ENCODE assay signal across 10 mouse cellular contexts in the genomic region with DNA sequence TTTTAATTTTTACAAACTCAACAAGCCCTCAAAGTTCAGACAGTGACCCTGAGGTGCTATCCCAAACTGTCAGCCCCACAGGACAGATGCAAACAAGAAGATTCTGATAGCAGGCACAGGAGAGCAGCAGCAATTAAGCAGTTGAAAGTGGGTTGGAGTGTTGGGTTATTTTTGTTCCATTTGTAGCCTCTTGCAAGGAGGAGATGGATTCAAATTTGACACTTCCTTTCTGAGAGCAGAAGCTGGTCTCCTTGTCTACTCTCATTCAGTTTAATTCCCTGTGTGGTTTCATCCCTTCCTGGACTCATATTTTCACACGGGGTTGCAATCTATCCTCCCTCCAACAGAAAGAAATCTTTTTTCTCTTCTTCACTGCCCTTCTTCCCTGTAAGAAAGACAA. TPM values are rescaled to one million over a fixed set of nuclear protein-coding genes. Genes with fewer than 3 reads are reported as not detected.
DNase-seq lines count a peak whose midpoint lies in the region; ATAC-seq and TF ChIP-seq lines count a peak whose summit lies in the region.
"Had no signal": no experiment of that assay in that cellular context is flagged by ENCODE, and none has a peak within 500 bp of the region (broad histone marks: within the 10 kb centered on the region; RNA-seq: fewer than 3 reads in every experiment).

No protein-coding gene starts in this region.

- TF ChIP-seq POLR2A in limb, embryonic 14.5 days (IDR thresholded peaks at IDR 0.05; ENCODE audit: borderline replicate concordance, extremely low read depth, insufficient read depth, insufficient read length), result no peak

- no peaks in the 10 kb centered on the region for H3K36me3 ChIP-seq in forebrain, embryonic 14.5 days (ENCODE audit: control insufficient read depth, insufficient read depth, low read length)
- no peaks in the 10 kb centered on the region for H3K36me3 ChIP-seq in limb, embryonic 14.5 days (ENCODE audit: control insufficient read depth, insufficient read depth, low read length)

- peak overlapping the region; percentile 84 for H3K9ac ChIP-seq in forebrain, embryonic 14.5 days (ENCODE audit: low read length)
- no peak overlapping the region for H3K9ac ChIP-seq in limb, embryonic 14.5 days (ENCODE audit: low read depth, low read length, severe bottlenecking)
- H3K9ac ChIP-seq: liver, embryonic 14.5 days had no signal

- peak overlapping the region; percentile 77 for H3K4me3 ChIP-seq in forebrain, embryonic 14.5 days (ENCODE audit: low read depth, low read length)
- H3K4me3 ChIP-seq in limb, embryonic 14.5 days (replicated peaks; ENCODE audit: low read length), result peak overlapping the region; percentile 43

- WGBS in forebrain, embryonic 14.5 days, result 0% methylated on average over 1 of the region's 1 CpGs
- WGBS in limb, embryonic 14.5 days, result 9% methylated on average over 1 of the region's 1 CpGs

- peak overlapping the region; percentile 93 for H3K4me2 ChIP-seq in forebrain, embryonic 14.5 days (ENCODE audit: low read length)
- H3K4me2 ChIP-seq in limb, embryonic 14.5 days (replicated peaks; ENCODE audit: low read depth, low read length, severe bottlenecking), result no peak overlapping the region

- no peak for ATAC-seq in forebrain, embryonic 14.5 days
- ATAC-seq in limb, embryonic 14.5 days (ENCODE audit: low FRiP score, low read depth), result no peak

- H3K9me3 ChIP-seq in forebrain, embryonic 14.5 days (replicated peaks; ENCODE audit: control insufficient read depth, low read length), result no peaks in the 10 kb centered on the region
- no peaks in the 10 kb centered on the region for H3K9me3 ChIP-seq in limb, embryonic 14.5 days (ENCODE audit: control insufficient read depth, low read length)

- peak; percentile 25 to 33 for DNase-seq in cerebellum, postnatal 25 days
- no peak for DNase-seq in cerebellum, adult 11-12 months
- peak; percentile 27 for DNase-seq in MN1 (ENCODE audit: low spot score)
- peak; percentile 14 for DNase-seq in forebrain, embryonic 14.5 days (ENCODE audit: low spot score)
- no peak for DNase-seq in limb, embryonic 14.5 days (ENCODE audit: low spot score)
- DNase-seq in T-cell, adult 2 months (ENCODE audit: low spot score), result no peak
- no peak for DNase-seq in embryo, embryonic 9.5 days (ENCODE audit: extremely low spot score)
- DNase-seq in right cerebral cortex, adult 18-20 months, result no peak
- DNase-seq: kidney, postnatal 10 days had no signal

- H3K27me3 ChIP-seq in forebrain, embryonic 14.5 days (replicated peaks; ENCODE audit: control insufficient read depth, insufficient read depth, low read length), result no peaks in the 10 kb centered on the region
- peaks cover 33% of the 10 kb centered on the region for H3K27me3 ChIP-seq in limb, embryonic 14.5 days (ENCODE audit: control insufficient read depth, insufficient read depth, low read length)

- H3K4me1 ChIP-seq in forebrain, embryonic 14.5 days (ENCODE audit: control insufficient read depth, insufficient read depth, low read length), result no peaks in the 10 kb centered on the region
- peaks cover 6% of the 10 kb centered on the region for H3K4me1 ChIP-seq in limb, embryonic 14.5 days (ENCODE audit: control insufficient read depth, insufficient read depth, low read length)

- peak overlapping the region; percentile 87; the same call in 1 of the 2 replicates for H3K27ac ChIP-seq in forebrain, embryonic 14.5 days (ENCODE audit: low read depth, low read length)
- no peak overlapping the region for H3K27ac ChIP-seq in limb, embryonic 14.5 days (replicated peaks; ENCODE audit: low read depth, low read length)
- H3K27ac ChIP-seq: liver, embryonic 14.5 days had no signal

RNA-seq across cellular contexts. Expression of a gene that starts 1.0 kb away (rescaled TPM):
- 53.4 and 73.7 TPM in 2 replicates for polyA plus RNA-seq in forebrain, embryonic 14.5 days (2014; fragmentation: Nextera tagmentation; extraction: Ambion mirVana)
- polyA plus RNA-seq in limb, embryonic 14.5 days (2012; rRNA removed), result 0.84 and 1.00 TPM in 2 replicates
- polyA plus RNA-seq in limb, embryonic 14.5 days (2014; fragmentation: Nextera tagmentation; extraction: Ambion mirVana), result 1.1 and 2.0 TPM in 2 replicates

Comparison
In these comparisons a context has a peak if more than half of its experiments do, and no peak if none do; other contexts are left out.
1. DNase-seq: peak in cerebellum, postnatal 25 days (2 of 2), MN1 (single experiment) and forebrain, embryonic 14.5 days (single experiment); none in cerebellum, adult 11-12 months (single experiment), limb, embryonic 14.5 days (single experiment), T-cell, adult 2 months (single experiment), embryo, embryonic 9.5 days (single experiment) and right cerebral cortex, adult 18-20 months (single experiment).
2. RNA of a gene that starts 1.0 kb away (polyA plus RNA-seq): 53.4 to 73.7 TPM in forebrain, embryonic 14.5 days; 0.84 to 2.0 TPM in limb, embryonic 14.5 days; every median in the first group is over 10 times any median in the second.